Mouse (Mus musculus): Measurements from ENCODE around the gene Kat8.

DNA sequence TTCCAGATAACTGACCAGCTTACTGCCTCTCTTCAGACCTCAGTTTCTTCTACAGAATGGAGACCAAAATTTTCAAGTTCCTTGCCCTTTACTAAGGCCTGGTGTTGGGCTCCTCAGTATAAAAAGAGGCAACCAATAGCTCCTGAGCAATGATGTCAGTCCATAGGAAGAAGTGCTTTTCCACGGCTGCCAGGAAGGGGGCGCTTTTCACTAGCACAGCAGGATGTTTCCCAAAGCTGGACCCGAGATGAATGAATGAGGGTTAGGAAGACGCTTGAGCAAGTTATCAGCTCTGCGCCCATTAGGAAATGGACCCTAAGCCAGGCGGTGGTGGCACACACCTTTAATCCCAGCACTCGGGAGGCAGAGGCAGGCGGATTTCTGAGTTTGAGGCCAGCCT, 9.2 kb downstream of the Kat8 start:
- TF ChIP-seq POLR2A (IDR thresholded peaks at IDR 0.05; ENCODE audit: insufficient read depth, low read depth, low read length) (no peak), CTCF (IDR thresholded peaks at IDR 0.05; ENCODE audit: insufficient read depth, low read depth, low read length) (no peak)

Measured in olfactory bulb, adult 2 months (tissue).